Mouse (Mus musculus): ENCODE data around the gene Ddx47. TPM values are rescaled to one million over a fixed set of nuclear protein-coding genes. Genes with fewer than 3 reads are reported as not detected.

Gene Ddx47
- polyA plus RNA-seq, 2 experiments = 45.5 to 50.7 TPM

GRCm38 (mm10) chr6:135048509-135048908 is 37.1 kb downstream of the Ddx47 start:
- ATAC-seq (ENCODE audit: insufficient read depth) (no peak), DNase-seq (ENCODE audit: low read depth in 3 of 3, low spot score in 3 of 3) (no peak)
- TF ChIP-seq EP300 (IDR thresholded peaks at IDR 0.05; ENCODE audit: low read depth) (no peak), CTCF (IDR thresholded peaks at IDR 0.05; ENCODE audit: low read depth) (no peak)
- H3K4me1 ChIP-seq (replicated peaks; ENCODE audit: control insufficient read depth in 2 of 2, insufficient read depth in 2 of 2, low read length in 1 of 2) = no peaks in the 10 kb centered on the region
- no peaks in the 10 kb centered on the region for H3K9me3 ChIP-seq (ENCODE audit: control insufficient read depth, low read length)
- no peak overlapping the region for H3K27ac ChIP-seq
- no peaks in the 10 kb centered on the region for H3K27me3 ChIP-seq (ENCODE audit: control insufficient read depth, insufficient read depth, low read length)
- no peak overlapping the region for H3K9ac ChIP-seq (replicated peaks)
- no peaks in the 10 kb centered on the region for H3K36me3 ChIP-seq (replicated peaks; ENCODE audit: control insufficient read depth, insufficient read depth, low read depth)
- 60% methylated on average over 6 of the region's 6 CpGs for WGBS (ENCODE audit: insufficient replicate concordance)
- no peak overlapping the region for H3K4me3 ChIP-seq (ENCODE audit: insufficient read depth in 1 of 2, low read depth in 2 of 2, low read length in 2 of 2)
- H3K4me2 ChIP-seq (ENCODE audit: low read depth) = no peak overlapping the region

GRCm38 (mm10) chr6:135048956-135049355 is 37.5 kb downstream of the Ddx47 start:
- Histone ChIP-seq H3K9me3 (ENCODE audit: control insufficient read depth, low read length) (no peaks in the 10 kb centered on the region), H3K27ac (no peak overlapping the region), H3K9ac (replicated peaks) (no peak overlapping the region), H3K36me3 (replicated peaks; ENCODE audit: control insufficient read depth, insufficient read depth, low read depth) (no peaks in the 10 kb centered on the region), H3K27me3 (ENCODE audit: control insufficient read depth, insufficient read depth, low read length) (no peaks in the 10 kb centered on the region), H3K4me2 (ENCODE audit: low read depth) (no peak overlapping the region), H3K4me1 (replicated peaks; ENCODE audit: control insufficient read depth in 2 of 2, insufficient read depth in 2 of 2, low read length in 1 of 2) (no peaks in the 10 kb centered on the region), H3K4me3 (ENCODE audit: insufficient read depth in 1 of 2, low read depth in 2 of 2, low read length in 2 of 2) (no peak overlapping the region)
- DNase-seq (ENCODE audit: low read depth in 3 of 3, low spot score in 3 of 3) (no peak), ATAC-seq (ENCODE audit: insufficient read depth) (no peak)
- no peak for TF ChIP-seq EP300 (IDR thresholded peaks at IDR 0.05; ENCODE audit: low read depth)
- TF ChIP-seq CTCF (IDR thresholded peaks at IDR 0.05; ENCODE audit: low read depth) = no peak
- 70% methylated on average over 16 of the region's 16 CpGs for WGBS (ENCODE audit: insufficient replicate concordance)

GRCm38 (mm10) chr6:135053789-135054188 is 42.4 kb downstream of the Ddx47 start:
- WGBS (ENCODE audit: insufficient replicate concordance) = 65% methylated on average over 3 of the region's 3 CpGs

GRCm38 (mm10) chr6:135055882-135056281 is 44.5 kb downstream of the Ddx47 start:
- Histone ChIP-seq H3K9me3 (ENCODE audit: control insufficient read depth, low read length) (no peaks in the 10 kb centered on the region), H3K27me3 (ENCODE audit: control insufficient read depth, insufficient read depth, low read length) (no peaks in the 10 kb centered on the region), H3K27ac (no peak overlapping the region), H3K9ac (replicated peaks) (no peak overlapping the region), H3K4me3 (ENCODE audit: insufficient read depth in 1 of 2, low read depth in 2 of 2, low read length in 2 of 2) (no peak overlapping the region), H3K4me1 (replicated peaks; ENCODE audit: control insufficient read depth in 2 of 2, insufficient read depth in 2 of 2, low read length in 1 of 2) (no peaks in the 10 kb centered on the region), H3K36me3 (replicated peaks; ENCODE audit: control insufficient read depth, insufficient read depth, low read depth) (no peaks in the 10 kb centered on the region), H3K4me2 (ENCODE audit: low read depth) (no peak overlapping the region)
- no peak for DNase-seq (ENCODE audit: low read depth in 3 of 3, low spot score in 3 of 3)
- 32% methylated on average over 4 of the region's 4 CpGs for WGBS (ENCODE audit: insufficient replicate concordance)
- TF ChIP-seq CTCF (IDR thresholded peaks at IDR 0.05; ENCODE audit: low read depth) (no peak), EP300 (IDR thresholded peaks at IDR 0.05; ENCODE audit: low read depth) (no peak)
- ATAC-seq (ENCODE audit: insufficient read depth) = no peak

More at GRCm38 (mm10) chr6:135053789-135054188, 42.4 kb downstream of the Ddx47 start:
- H3K4me3 ChIP-seq (ENCODE audit: insufficient read depth in 1 of 2, low read depth in 2 of 2, low read length in 2 of 2) = no peak overlapping the region
- H3K4me2 ChIP-seq (ENCODE audit: low read depth) = no peak overlapping the region
- H3K9ac ChIP-seq (replicated peaks) = no peak overlapping the region
- no peaks in the 10 kb centered on the region for H3K27me3 ChIP-seq (ENCODE audit: control insufficient read depth, insufficient read depth, low read length)
- no peak overlapping the region for H3K27ac ChIP-seq
- no peaks in the 10 kb centered on the region for H3K9me3 ChIP-seq (ENCODE audit: control insufficient read depth, low read length)
- ATAC-seq (ENCODE audit: insufficient read depth) (no peak), DNase-seq (ENCODE audit: low read depth in 3 of 3, low spot score in 3 of 3) (no peak)
- H3K36me3 ChIP-seq (replicated peaks; ENCODE audit: control insufficient read depth, insufficient read depth, low read depth) = no peaks in the 10 kb centered on the region
- H3K4me1 ChIP-seq (replicated peaks; ENCODE audit: control insufficient read depth in 2 of 2, insufficient read depth in 2 of 2, low read length in 1 of 2) = no peaks in the 10 kb centered on the region
- TF ChIP-seq EP300 (IDR thresholded peaks at IDR 0.05; ENCODE audit: low read depth) = no peak
- TF ChIP-seq CTCF (IDR thresholded peaks at IDR 0.05; ENCODE audit: low read depth) = no peak

- TF ChIP-seq EP300 (IDR thresholded peaks at IDR 0.05; ENCODE audit: low read depth) = no peak
- no peak for TF ChIP-seq CTCF (IDR thresholded peaks at IDR 0.05; ENCODE audit: low read depth)
- H3K27me3 ChIP-seq (ENCODE audit: control insufficient read depth, insufficient read depth, low read length) = no peaks in the 10 kb centered on the region
- H3K9me3 ChIP-seq (ENCODE audit: control insufficient read depth, low read length) = no peaks in the 10 kb centered on the region
- H3K4me1 ChIP-seq (replicated peaks; ENCODE audit: control insufficient read depth in 2 of 2, insufficient read depth in 2 of 2, low read length in 1 of 2) = peaks cover 4 to 5% of the 10 kb centered on the region in 2 experiments
- WGBS (ENCODE audit: insufficient replicate concordance) = 75% methylated on average over 4 of the region's 4 CpGs
- no peak overlapping the region for H3K9ac ChIP-seq (replicated peaks)
- no peaks in the 10 kb centered on the region for H3K36me3 ChIP-seq (replicated peaks; ENCODE audit: control insufficient read depth, insufficient read depth, low read depth)
- no peak overlapping the region for H3K4me2 ChIP-seq (ENCODE audit: low read depth)
- DNase-seq (ENCODE audit: low read depth in 3 of 3, low spot score in 3 of 3) (no peak), ATAC-seq (ENCODE audit: insufficient read depth) (no peak)
- H3K4me3 ChIP-seq (ENCODE audit: insufficient read depth in 1 of 2, low read depth in 2 of 2, low read length in 2 of 2) = no peak overlapping the region
- H3K27ac ChIP-seq = no peak overlapping the region
Observed at GRCm38 (mm10) chr6:135060728-135061127, 49.3 kb downstream of the Ddx47 start.

Data from liver, embryonic 14.5 days (tissue).